Mouse (Mus musculus) gastrocnemius, postnatal 14 days (tissue): ENCODE measurements around the gene Hist2h2be. TPM values are rescaled to one million over a fixed set of nuclear protein-coding genes. Genes with fewer than 3 reads are reported as not detected.
"Not testable (repeated sequence)": the region's sequence is repeated elsewhere in the genome, so short reads cannot be mapped to it uniquely, and the experiment has no call there.

Experiments used
- DNase-seq: peaks from one replicate; pipeline ENCODE4 v3.0.0; 2021; ENCODE audit warnings: mixed read lengths
- intact Hi-C: fragments of 180-260 bp; cut with DNase I; formaldehyde crosslinking; loops from one replicate; pipeline ENCODE4 v1.15.1; 2025; ENCODE audit warnings: low total_unique reads
- total RNA-seq, 2 experiments: library from RNA; stranded (reverse); gene quantifications; 2 replicates each; pipeline ENCODE4 v1.2.3; 2021

Hist2h2be gene
- total RNA-seq, 2 experiments from 2014 or later = 4.3 to 4.4 TPM

- intact Hi-C loops = loop anchor here (10.0 kb wide), 1 partner anchor 161 kb away; no protein-coding TSS in a partner anchor
- DNase-seq = no peak
Measured at GRCm38 (mm10) chr3:96235836-96236235, 14.9 kb downstream of the Hist2h2be start.

DNA sequence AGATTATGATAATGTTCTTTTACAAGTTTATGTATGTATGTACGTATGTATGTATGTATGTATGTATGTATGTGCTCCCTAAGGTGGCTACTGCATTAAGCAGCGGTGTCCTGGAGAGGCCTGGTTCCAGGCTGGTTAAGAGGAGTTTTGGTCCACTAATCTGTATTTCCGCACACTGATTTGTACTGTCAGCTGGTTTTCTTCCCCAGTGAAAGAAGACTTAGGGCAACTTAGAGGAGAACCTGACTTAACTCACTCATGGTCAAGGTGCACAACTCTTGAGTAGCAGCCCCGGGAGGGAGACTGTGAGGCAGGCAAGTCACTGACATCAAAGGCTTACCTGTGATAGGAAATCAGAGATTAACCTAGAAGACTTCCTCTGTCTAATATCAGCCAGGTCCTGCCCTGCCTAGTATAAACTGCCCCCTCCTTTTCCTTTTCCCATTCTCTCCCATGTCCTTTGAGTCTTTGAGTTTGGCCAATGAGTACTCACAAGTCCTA, 16.0 kb downstream of the Hist2h2be start:
- no peak for DNase-seq
- intact Hi-C loops = loop anchor here (10.0 kb wide), 1 partner anchor 162 kb away; no protein-coding TSS in a partner anchor

DNA sequence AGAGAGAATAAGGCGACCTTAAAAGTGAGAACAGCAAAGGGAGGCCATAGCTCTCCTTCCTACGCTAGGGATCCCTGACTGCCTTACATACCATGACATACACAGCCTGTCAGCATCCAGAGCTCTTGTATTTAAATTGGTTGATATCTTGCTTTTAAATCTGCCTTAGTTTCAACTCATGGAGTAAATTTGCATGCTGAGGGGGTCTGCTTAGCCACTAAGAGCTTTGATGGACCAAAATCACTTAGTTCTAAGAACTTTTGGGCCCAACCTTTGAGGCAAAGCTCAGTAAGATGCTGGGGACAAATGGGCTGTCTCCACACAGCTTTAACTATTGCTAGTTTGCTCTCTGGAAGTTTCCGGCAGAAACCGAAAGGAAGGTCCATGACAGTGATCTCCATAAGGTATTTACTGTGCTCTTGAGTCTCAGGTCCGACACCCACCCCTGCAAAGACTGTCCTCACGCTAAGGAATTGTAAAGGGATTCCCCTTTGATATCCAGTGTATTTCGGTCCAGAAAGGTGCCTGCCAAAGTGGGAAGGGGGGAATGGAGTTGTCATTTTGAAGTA, 16.5 kb downstream of the Hist2h2be start:
- DNase-seq = no peak
- intact Hi-C loops = loop anchor here (10.0 kb wide), 1 partner anchor 163 kb away; no protein-coding TSS in a partner anchor

- DNase-seq = no peak
Measured at GRCm38 (mm10) chr3:96237904-96238511, 17.1 kb downstream of the Hist2h2be start.

DNA sequence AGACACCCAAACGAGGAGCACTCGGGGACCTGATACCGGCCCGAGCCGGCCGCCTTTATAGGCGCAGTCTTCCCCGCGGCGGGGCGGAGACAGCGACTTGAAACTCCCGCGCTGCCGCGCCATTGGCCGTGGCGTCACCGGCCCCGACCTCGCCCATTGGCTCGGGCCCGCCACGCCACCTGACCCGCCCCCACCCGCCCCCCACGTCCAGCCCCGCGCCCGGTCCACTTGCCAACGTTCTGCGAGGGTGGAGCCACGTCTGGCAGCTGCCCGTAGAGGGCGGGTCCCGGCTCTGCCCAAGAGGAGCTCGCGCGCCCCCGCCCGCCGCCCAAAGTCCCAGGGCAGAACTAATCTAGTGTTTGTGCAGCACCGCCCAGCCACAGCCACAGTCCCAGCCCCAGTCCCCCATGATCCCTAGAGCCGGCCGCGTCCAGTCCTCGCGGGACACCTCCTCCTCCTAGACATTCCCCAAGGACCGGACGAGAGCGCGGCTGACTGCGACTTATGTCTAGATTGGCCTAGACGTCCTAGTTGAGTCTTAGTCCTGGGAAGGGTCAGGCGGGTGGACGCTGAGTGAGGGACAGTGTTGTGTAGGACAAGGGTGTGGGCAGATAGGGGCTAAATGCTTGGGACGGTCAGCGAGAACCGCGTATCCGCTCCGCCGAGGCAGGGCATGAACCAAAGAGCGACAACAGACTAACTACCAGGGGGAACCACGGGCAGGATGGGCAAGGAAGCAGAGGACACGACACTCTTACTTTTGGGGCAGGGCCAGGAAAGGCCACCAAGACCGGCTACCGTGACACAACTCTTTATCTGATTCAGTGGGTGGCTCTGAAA, 18.3 kb downstream of the Hist2h2be start, which contains the start of gene Hist2h3c2:
Gene Hist2h3c2, minus strand, starts transcription at position 174 of the 840 bp plus-strand sequence.
- peak; percentile 42 for DNase-seq

More at GRCm38 (mm10) chr3:96237904-96238511, 17.1 kb downstream of the Hist2h2be start:
- intact Hi-C loops = loop anchor here (10.0 kb wide), 1 partner anchor 163 kb away; no protein-coding TSS in a partner anchor

GRCm38 (mm10) chr3:96239949-96240798, 19.3 kb downstream of the Hist2h2be start, which contains the start of gene Hist2h2aa2:
Gene Hist2h2aa2, minus strand, starts transcription at chr3:96240276.
- DNase-seq = peak; percentile 93
- intact Hi-C loops = loop anchor here (10.0 kb wide), 1 partner anchor 165 kb away; no protein-coding TSS in a partner anchor

More for the DNA sequence above, 18.3 kb downstream of the Hist2h2be start, which contains the start of gene Hist2h3c2:
- intact Hi-C loops = loop anchor here (10.0 kb wide), 1 partner anchor 164 kb away; no protein-coding TSS in a partner anchor

DNA sequence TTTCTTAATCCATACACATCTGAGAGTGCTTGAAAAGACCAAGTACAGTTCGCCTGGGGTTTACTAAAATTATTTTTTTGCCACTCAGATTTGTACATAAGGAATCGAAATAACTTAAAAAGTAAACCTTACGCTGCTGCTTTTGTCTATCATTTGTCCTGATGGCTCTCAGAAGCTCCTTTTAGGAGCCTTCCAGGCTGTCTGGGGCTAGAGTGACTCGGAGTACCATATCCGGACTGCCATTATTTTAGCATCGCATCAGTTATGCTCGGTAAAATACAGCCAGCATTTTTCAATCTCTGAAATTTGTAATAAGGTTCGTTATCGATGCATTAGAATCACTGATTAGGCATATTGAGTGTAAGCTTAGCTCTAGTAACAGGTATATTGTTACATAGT, 19.9 kb downstream of the Hist2h2be start:
- DNase-seq = no peak
- intact Hi-C loops = no loop called here

GRCm38 (mm10) chr3:96243921-96244572, 23.1 kb downstream of the Hist2h2be start:
- intact Hi-C loops = no loop called here
- DNase-seq = no peak

GRCm38 (mm10) chr3:96245003-96245886, 24.3 kb downstream of the Hist2h2be start, which contains the start of gene Hist2h2aa1:
Gene Hist2h2aa1, plus strand, starts transcription at chr3:96245497.
- intact Hi-C loops = not testable (repeated sequence)
- DNase-seq = peak; percentile 85

- DNase-seq, intact Hi-C loops: not testable (repeated sequence)
Measured at GRCm38 (mm10) chr3:96246018-96246417, 25.1 kb downstream of the Hist2h2be start.

- intact Hi-C loops, DNase-seq: not testable (repeated sequence)
Measured at GRCm38 (mm10) chr3:96246427-96246856, 25.5 kb downstream of the Hist2h2be start, which contains the start of gene Hist2h3c1. Gene Hist2h3c1, plus strand, starts transcription at chr3:96246685.

- intact Hi-C loops = no loop called here
- DNase-seq = no peak
Measured at GRCm38 (mm10) chr3:96247356-96248140, 26.6 kb downstream of the Hist2h2be start.

GRCm38 (mm10) chr3:96248141-96249033, 27.5 kb downstream of the Hist2h2be start:
- intact Hi-C loops = no loop called here

GRCm38 (mm10) chr3:96249034-96249345, 28.1 kb downstream of the Hist2h2be start:
- intact Hi-C loops = no loop called here
- no peak for DNase-seq

More at GRCm38 (mm10) chr3:96248141-96249033, 27.5 kb downstream of the Hist2h2be start:
- DNase-seq = no peak

GRCm38 (mm10) chr3:96250890-96251289, 30.0 kb downstream of the Hist2h2be start:
- intact Hi-C loops = no loop called here
- no peak for DNase-seq
